In the genomic region with DNA sequence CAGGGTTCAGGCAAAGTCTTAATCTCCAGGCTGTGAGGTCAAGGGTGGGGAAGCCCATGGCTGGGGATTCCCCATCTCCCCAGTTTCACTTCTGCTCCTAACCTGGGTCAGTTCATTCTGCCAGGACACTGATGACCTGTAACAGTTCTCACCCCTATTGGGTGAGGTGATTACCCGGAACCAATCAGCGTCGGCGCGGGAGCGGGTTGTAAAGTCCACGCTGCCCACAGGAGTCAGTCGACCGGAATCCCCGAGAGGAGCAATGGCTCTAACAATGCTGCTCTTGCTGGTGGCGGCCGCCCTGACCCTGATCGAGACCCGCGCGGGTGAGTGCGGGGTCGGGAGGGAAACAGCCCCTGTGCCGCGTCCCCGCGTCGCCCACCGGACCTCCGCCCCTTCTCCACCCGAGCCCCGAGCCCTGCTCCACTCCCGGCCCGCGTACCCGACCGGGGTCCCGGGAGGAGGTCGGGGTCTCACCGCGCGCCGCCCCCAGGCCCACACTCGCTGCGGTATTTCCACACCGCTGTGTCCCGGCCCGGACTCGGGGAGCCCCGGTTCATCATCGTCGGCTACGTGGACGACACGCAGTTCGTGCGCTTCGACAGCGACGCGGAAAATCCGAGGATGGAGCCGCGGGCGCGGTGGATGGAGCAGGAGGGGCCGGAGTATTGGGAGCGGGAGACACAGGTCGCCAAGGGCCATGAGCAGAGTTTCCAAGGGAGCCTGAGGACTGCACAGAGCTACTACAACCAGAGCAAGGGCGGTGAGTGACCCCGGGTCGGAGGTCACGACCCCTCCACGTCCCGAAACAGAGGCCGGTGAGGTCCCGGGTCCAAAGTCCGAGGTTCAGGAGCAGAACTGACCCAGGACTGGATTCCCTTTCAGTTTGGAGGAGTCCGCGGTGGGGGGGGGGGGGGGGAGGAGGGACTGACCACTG, we compare ENCODE assay signal across 8 mouse cellular contexts. TPM values are rescaled to one million over a fixed set of nuclear protein-coding genes. Genes with fewer than 3 reads are reported as not detected.
A peak's percentile ranks its signal among the peaks of the same experiment; 100 is the strongest.
DNase-seq lines count a peak whose midpoint lies in the region; ATAC-seq and TF ChIP-seq lines count a peak whose summit lies in the region.
"Not testable (repeated sequence)": the region's sequence is repeated elsewhere in the genome, so short reads cannot be mapped to it uniquely, and the experiment has no call there.

No protein-coding gene starts in this region.

- not testable (repeated sequence) for TF ChIP-seq CTCF in lung, postnatal 0 days (IDR thresholded peaks at IDR 0.05)

- H3K27ac ChIP-seq in heart, embryonic 12.5 days (ENCODE audit: poor library complexity, severe bottlenecking); intestine, embryonic 15.5 days; limb, embryonic 12.5 days; lung, postnatal 0 days (ENCODE audit: low read length); neural tube, embryonic 12.5 days: not testable (repeated sequence)

- peaks cover 18% of the 10 kb centered on the region for H3K27me3 ChIP-seq in heart, embryonic 12.5 days (replicated peaks)
- not testable (repeated sequence) for H3K27me3 ChIP-seq in intestine, embryonic 15.5 days (replicated peaks); lung, postnatal 0 days (replicated peaks; ENCODE audit: insufficient read depth, low read length); neural tube, embryonic 12.5 days (replicated peaks)
- peaks cover 22% of the 10 kb centered on the region for H3K27me3 ChIP-seq in limb, embryonic 12.5 days

- H3K4me1 ChIP-seq in heart, embryonic 12.5 days (replicated peaks); intestine, embryonic 15.5 days (replicated peaks); limb, embryonic 12.5 days (replicated peaks); lung, postnatal 0 days (ENCODE audit: insufficient read depth, low read depth, low read length); neural tube, embryonic 12.5 days: not testable (repeated sequence)

- WGBS in heart, embryonic 12.5 days: 4% methylated on average over 51 of the region's 75 CpGs
- WGBS in intestine, embryonic 15.5 days: 4% methylated on average over 61 of the region's 75 CpGs
- WGBS in limb, embryonic 12.5 days: 2% methylated on average over 53 of the region's 75 CpGs
- WGBS in lung, postnatal 0 days: under 1% methylated on average over 34 of the region's 75 CpGs
- 2% methylated on average over 55 of the region's 75 CpGs for WGBS in neural tube, embryonic 12.5 days

- not testable (repeated sequence) for H3K9me3 ChIP-seq in heart, embryonic 12.5 days (replicated peaks); intestine, embryonic 15.5 days; limb, embryonic 12.5 days; lung, postnatal 0 days (ENCODE audit: low read length); neural tube, embryonic 12.5 days

- peak overlapping the region; percentile 65 for H3K4me2 ChIP-seq in heart, embryonic 12.5 days
- peak overlapping the region; percentile 57 for H3K4me2 ChIP-seq in intestine, embryonic 15.5 days (replicated peaks)
- H3K4me2 ChIP-seq in limb, embryonic 12.5 days: peak overlapping the region; percentile 56
- peak overlapping the region; percentile 47 for H3K4me2 ChIP-seq in lung, postnatal 0 days (replicated peaks; ENCODE audit: low read depth, low read length)
- H3K4me2 ChIP-seq in neural tube, embryonic 12.5 days (replicated peaks): peak overlapping the region; percentile 55

- not testable (repeated sequence) for H3K9ac ChIP-seq in heart, embryonic 12.5 days; intestine, embryonic 15.5 days; limb, embryonic 12.5 days (replicated peaks); lung, postnatal 0 days (replicated peaks; ENCODE audit: low read depth); neural tube, embryonic 12.5 days

- H3K4me3 ChIP-seq in heart, embryonic 12.5 days: peak overlapping the region; percentile 38
- H3K4me3 ChIP-seq in intestine, embryonic 15.5 days (replicated peaks): peak overlapping the region; percentile 22; the same call in 1 of the 2 replicates
- peak overlapping the region; percentile 34 for H3K4me3 ChIP-seq in limb, embryonic 12.5 days (replicated peaks)
- peak overlapping the region; percentile 23 for H3K4me3 ChIP-seq in lung, postnatal 0 days (ENCODE audit: low read depth, low read length)
- H3K4me3 ChIP-seq in neural tube, embryonic 12.5 days: peak overlapping the region; percentile 26

- DNase-seq in adrenal gland, postnatal 14 days: peak; percentile 16
- not testable (repeated sequence) for DNase-seq in lung, postnatal 0 days (ENCODE audit: low spot score)
- peak; percentile 27 for DNase-seq in testis, postnatal 10 days (ENCODE audit: low spot score)

- not testable (repeated sequence) for H3K36me3 ChIP-seq in heart, embryonic 12.5 days; intestine, embryonic 15.5 days; limb, embryonic 12.5 days; lung, postnatal 0 days (ENCODE audit: insufficient read depth, low read length); neural tube, embryonic 12.5 days

- TF ChIP-seq EP300 in lung, postnatal 0 days (IDR thresholded peaks at IDR 0.05): not testable (repeated sequence)

- 0 out of 2 replicates have a peak, but pooled peaks have one; percentile 34 for ATAC-seq in erythroblast, adult 5-6 weeks (replicated peaks; ENCODE audit: low FRiP score, poor library complexity, severe bottlenecking)
- ATAC-seq in heart, embryonic 12.5 days (ENCODE audit: insufficient number of reproducible peaks, low FRiP score): 0 out of 2 replicates have a peak, but pooled peaks have one; percentile 39
- ATAC-seq in intestine, embryonic 15.5 days: peak; percentile 93
- peak; percentile 66; the same call in 1 of the 2 replicates for ATAC-seq in limb, embryonic 12.5 days (ENCODE audit: insufficient number of reproducible peaks, insufficient read depth, low FRiP score, low TSS enrichment, low read depth)
- peak; percentile 99 for ATAC-seq in lung, postnatal 0 days
- peak; percentile 74; the same call in 1 of the 2 replicates for ATAC-seq in neural tube, embryonic 12.5 days (ENCODE audit: low FRiP score, low read depth)

RNA-seq across cellular contexts. Expression of a gene that starts 14.7 kb away (rescaled TPM):
- total RNA-seq in adrenal gland, postnatal 14 days (2021): 16.3 and 26.4 TPM in 2 replicates
- 3.6 and 5.6 TPM in 2 replicates for total RNA-seq in erythroblast, adult 5-6 weeks (2015; ENCODE audit: low replicate concordance)
- 8.3 and 8.9 TPM in 2 replicates for total RNA-seq in erythroblast, adult 5-6 weeks (2017; ENCODE audit: low replicate concordance)
- 1.9 and 2.5 TPM in 2 replicates for polyA plus RNA-seq in heart, embryonic 12.5 days (2016; fragmentation: Nextera tagmentation; extraction: Ambion mirVana)
- polyA plus RNA-seq in intestine, embryonic 15.5 days (2015; fragmentation: Nextera tagmentation; extraction: Ambion mirVana): 5.5 and 6.4 TPM in 2 replicates
- polyA plus RNA-seq in limb, embryonic 12.5 days (2016; fragmentation: Nextera tagmentation; extraction: Ambion mirVana): 5.0 and 6.0 TPM in 2 replicates
- 8.1 and 8.9 TPM in 2 replicates for polyA plus RNA-seq in lung, postnatal 0 days (2015; fragmentation: Nextera tagmentation; extraction: Ambion mirVana)
- polyA plus RNA-seq in neural tube, embryonic 12.5 days (2016; fragmentation: Nextera tagmentation; extraction: Ambion mirVana): 2.7 and 3.2 TPM in 2 replicates

RNA-seq across cellular contexts. Expression of a gene that starts 30.5 kb away (rescaled TPM):
- 0.74 and 7.4 TPM in 2 replicates for total RNA-seq in adrenal gland, postnatal 14 days (2021)
- 5.6 and 8.5 TPM in 2 replicates for total RNA-seq in erythroblast, adult 5-6 weeks (2015; ENCODE audit: low replicate concordance)
- total RNA-seq in erythroblast, adult 5-6 weeks (2017; ENCODE audit: low replicate concordance): 5.9 and 7.7 TPM in 2 replicates
- polyA plus RNA-seq in heart, embryonic 12.5 days (2016; fragmentation: Nextera tagmentation; extraction: Ambion mirVana): 0.57 TPM in 1 of 2 replicates, not detected in the other
- 1.7 and 2.1 TPM in 2 replicates for polyA plus RNA-seq in intestine, embryonic 15.5 days (2015; fragmentation: Nextera tagmentation; extraction: Ambion mirVana)
- polyA plus RNA-seq in limb, embryonic 12.5 days (2016; fragmentation: Nextera tagmentation; extraction: Ambion mirVana): 2.0 TPM in 2 replicates
- polyA plus RNA-seq in lung, postnatal 0 days (2015; fragmentation: Nextera tagmentation; extraction: Ambion mirVana): 0.74 and 0.86 TPM in 2 replicates
- polyA plus RNA-seq in neural tube, embryonic 12.5 days (2016; fragmentation: Nextera tagmentation; extraction: Ambion mirVana): 0.48 and 0.64 TPM in 2 replicates

RNA-seq across cellular contexts. Expression of a gene that starts 44.8 kb away (rescaled TPM):
- 2.7 and 11.1 TPM in 2 replicates for total RNA-seq in adrenal gland, postnatal 14 days (2021)
- 15.3 and 26.3 TPM in 2 replicates for total RNA-seq in erythroblast, adult 5-6 weeks (2015; ENCODE audit: low replicate concordance)
- total RNA-seq in erythroblast, adult 5-6 weeks (2017; ENCODE audit: low replicate concordance): 0.77 and 7.4 TPM in 2 replicates
- 0.83 and 1.0 TPM in 2 replicates for polyA plus RNA-seq in heart, embryonic 12.5 days (2016; fragmentation: Nextera tagmentation; extraction: Ambion mirVana)
- polyA plus RNA-seq in intestine, embryonic 15.5 days (2015; fragmentation: Nextera tagmentation; extraction: Ambion mirVana): 6.5 and 6.7 TPM in 2 replicates
- polyA plus RNA-seq in limb, embryonic 12.5 days (2016; fragmentation: Nextera tagmentation; extraction: Ambion mirVana): 17.3 and 19.3 TPM in 2 replicates
- 3.1 and 4.0 TPM in 2 replicates for polyA plus RNA-seq in lung, postnatal 0 days (2015; fragmentation: Nextera tagmentation; extraction: Ambion mirVana)
- 6.5 and 6.8 TPM in 2 replicates for polyA plus RNA-seq in neural tube, embryonic 12.5 days (2016; fragmentation: Nextera tagmentation; extraction: Ambion mirVana)

RNA-seq across cellular contexts. Expression of a gene that starts 52.1 kb away (rescaled TPM):
- 0.49 and 1.3 TPM in 2 replicates for total RNA-seq in adrenal gland, postnatal 14 days (2021)
- not detected in 2 replicates for total RNA-seq in erythroblast, adult 5-6 weeks (2015; ENCODE audit: low replicate concordance)
- not detected in 2 replicates for total RNA-seq in erythroblast, adult 5-6 weeks (2017; ENCODE audit: low replicate concordance)
- 4.1 and 5.0 TPM in 2 replicates for polyA plus RNA-seq in heart, embryonic 12.5 days (2016; fragmentation: Nextera tagmentation; extraction: Ambion mirVana)
- 84.5 and 93.5 TPM in 2 replicates for polyA plus RNA-seq in intestine, embryonic 15.5 days (2015; fragmentation: Nextera tagmentation; extraction: Ambion mirVana)
- polyA plus RNA-seq in limb, embryonic 12.5 days (2016; fragmentation: Nextera tagmentation; extraction: Ambion mirVana): 0.45 and 0.88 TPM in 2 replicates
- 10.3 and 10.4 TPM in 2 replicates for polyA plus RNA-seq in lung, postnatal 0 days (2015; fragmentation: Nextera tagmentation; extraction: Ambion mirVana)
- polyA plus RNA-seq in neural tube, embryonic 12.5 days (2016; fragmentation: Nextera tagmentation; extraction: Ambion mirVana): 0.28 and 0.42 TPM in 2 replicates

Comparison
In these comparisons a context has a peak if more than half of its experiments do, and no peak if none do; other contexts are left out.
1. ATAC-seq: peak in every context shown above with its lines; median percentile 99 in lung, postnatal 0 days; 93 in intestine, embryonic 15.5 days; 74 in neural tube, embryonic 12.5 days; 66 in limb, embryonic 12.5 days; 39 in heart, embryonic 12.5 days; 34 in erythroblast, adult 5-6 weeks.